Mouse (Mus musculus) spleen, adult 2 months (tissue): ENCODE data around the gene Plcd1.

Experiments
- CTCF ChIP-seq: fragments of 200-500 bp; IDR thresholded peaks from 2 replicates; pipeline ENCODE4 v1.5.1; 2011; ENCODE audit warnings: mild to moderate bottlenecking, inconsistent platforms; ENCODE audit not compliant: insufficient read depth, insufficient read length, insufficient replicate concordance; ENCODE audit errors: extremely low read depth
- POLR2A ChIP-seq: fragments of 200-500 bp; IDR thresholded peaks from 2 replicates; pipeline ENCODE4 v1.6.1; 2011; ENCODE audit warnings: low read depth, low read length, inconsistent platforms

DNA sequence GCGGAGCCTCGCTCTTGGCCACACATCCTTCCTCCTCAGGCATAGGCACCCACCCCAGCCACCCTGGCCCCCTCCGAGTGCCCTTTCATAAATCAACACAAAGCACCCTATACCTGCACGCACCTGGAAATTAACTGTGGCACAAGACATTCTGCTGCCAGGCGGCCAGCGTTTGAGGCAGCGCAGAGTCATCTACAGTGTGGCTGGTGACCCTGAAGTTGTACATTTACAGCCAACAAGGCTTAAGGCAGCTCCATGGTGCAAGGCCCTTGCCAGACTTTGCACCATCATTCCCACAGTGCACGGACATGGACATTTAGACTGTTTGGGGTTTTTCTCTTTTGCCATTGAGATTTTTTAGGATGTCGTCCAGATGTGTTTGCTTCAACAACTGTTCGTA is 32.6 kb downstream of the Plcd1 start:
- TF ChIP-seq CTCF (no peak), POLR2A (no peak)
